Mouse (Mus musculus): ENCODE measurements around the gene Fhit.

The Fhit gene

GRCm38 (mm10) chr14:10514026-10514425 is 647.8 kb downstream of the Fhit start:
- no peak for DNase-seq (ENCODE audit: low spot score in 2 of 2)

GRCm38 (mm10) chr14:10509252-10509651 is 652.6 kb downstream of the Fhit start:
- DNase-seq (ENCODE audit: low spot score in 2 of 2): no peak

GRCm38 (mm10) chr14:10507560-10507959 is 654.3 kb downstream of the Fhit start:
- DNase-seq (ENCODE audit: low spot score in 2 of 2): no peak

GRCm38 (mm10) chr14:10485798-10486197 is 676.0 kb downstream of the Fhit start:
- DNase-seq (ENCODE audit: low spot score in 2 of 2): no peak

GRCm38 (mm10) chr14:10482851-10483613 is 678.8 kb downstream of the Fhit start:
- peak in 1 of 2 experiments; percentile 7 for DNase-seq (ENCODE audit: low spot score in 2 of 2)

GRCm38 (mm10) chr14:10481370-10481769 is 680.5 kb downstream of the Fhit start:
- no peak for DNase-seq (ENCODE audit: low spot score in 2 of 2)

- DNase-seq (ENCODE audit: low spot score in 2 of 2): no peak
These were observed 681.2 kb downstream of the Fhit start for GRCm38 (mm10) chr14:10480681-10481080.

- DNase-seq (ENCODE audit: low spot score in 2 of 2): no peak
These were observed 708.6 kb downstream of the Fhit start for GRCm38 (mm10) chr14:10453001-10453861.

GRCm38 (mm10) chr14:10452234-10452633 is 709.6 kb downstream of the Fhit start:
- DNase-seq (ENCODE audit: low spot score in 2 of 2): no peak

GRCm38 (mm10) chr14:10445360-10445759 is 716.5 kb downstream of the Fhit start:
- no peak for DNase-seq (ENCODE audit: low spot score in 2 of 2)

- no peak for DNase-seq (ENCODE audit: low spot score in 2 of 2)
These were observed 722.7 kb downstream of the Fhit start for GRCm38 (mm10) chr14:10439007-10439749.

- DNase-seq (ENCODE audit: low spot score in 2 of 2): no peak
These were observed 725.6 kb downstream of the Fhit start for GRCm38 (mm10) chr14:10436193-10436592.

- no peak for DNase-seq (ENCODE audit: low spot score in 2 of 2)
These were observed 729.3 kb downstream of the Fhit start for GRCm38 (mm10) chr14:10432502-10432901.

GRCm38 (mm10) chr14:10430396-10431000 is 731.3 kb downstream of the Fhit start:
- DNase-seq (ENCODE audit: low spot score in 2 of 2): no peak

- DNase-seq (ENCODE audit: low spot score in 2 of 2): no peak
These were observed 738.3 kb downstream of the Fhit start for GRCm38 (mm10) chr14:10423499-10423898.

- DNase-seq (ENCODE audit: low spot score in 2 of 2): no peak
These were observed 739.6 kb downstream of the Fhit start for GRCm38 (mm10) chr14:10422261-10422660.

- DNase-seq (ENCODE audit: low spot score in 2 of 2): no peak
These were observed 746.8 kb downstream of the Fhit start for GRCm38 (mm10) chr14:10415068-10415467.

- DNase-seq (ENCODE audit: low spot score in 2 of 2): no peak
These were observed 752.4 kb downstream of the Fhit start for GRCm38 (mm10) chr14:10409306-10409962.

- DNase-seq (ENCODE audit: low spot score in 2 of 2): no peak
These were observed 756.5 kb downstream of the Fhit start for GRCm38 (mm10) chr14:10405346-10405745.

- no peak for DNase-seq (ENCODE audit: low spot score in 2 of 2)
These were observed 793.8 kb downstream of the Fhit start for GRCm38 (mm10) chr14:10367783-10368680.

Data from left cerebral cortex, adult 9 months (tissue).